Mouse (Mus musculus) E14TG2a.4 (cell line): ENCODE results near the gene Gm49342.
"Not testable (repeated sequence)": the region's sequence is repeated elsewhere in the genome, so short reads cannot be mapped to it uniquely, and the experiment has no call there.

ENCODE experiments used
- H3K27me3 ChIP-seq: 2 replicates; pipeline ENCODE4 v1.6.1; 2014; ENCODE audit warnings: low read length, control low read depth; ENCODE audit not compliant: insufficient read depth
- H3K36me3 ChIP-seq: 2 replicates; pipeline ENCODE4 v1.6.1; 2014; ENCODE audit warnings: low read length, control low read depth; ENCODE audit not compliant: insufficient read depth
- H3K4me1 ChIP-seq: replicated peaks from 2 replicates; pipeline ENCODE4 v1.6.1; 2014; ENCODE audit warnings: low read depth, low read length, control low read depth
- H3K4me3 ChIP-seq: replicated peaks from 2 replicates; pipeline ENCODE4 v1.5.1; 2014; ENCODE audit warnings: mild to moderate bottlenecking, low read length
- H3K9me3 ChIP-seq: 2 replicates; pipeline ENCODE4 v1.6.1; 2014; ENCODE audit warnings: low read length, control low read depth
- CTCF ChIP-seq: conservative IDR thresholded peaks from 2 replicates; pipeline ENCODE4 v1.5.1; 2014; ENCODE audit warnings: low read length
- NANOG ChIP-seq: IDR thresholded peaks from 2 replicates; pipeline ENCODE4 v1.6.1; 2014; ENCODE audit warnings: borderline replicate concordance, low read length, mixed read lengths
- POU5F1 ChIP-seq: IDR thresholded peaks from 2 replicates; pipeline ENCODE4 v1.6.1; 2014; ENCODE audit warnings: low read length, borderline replicate concordance

Gm49342 gene

DNA sequence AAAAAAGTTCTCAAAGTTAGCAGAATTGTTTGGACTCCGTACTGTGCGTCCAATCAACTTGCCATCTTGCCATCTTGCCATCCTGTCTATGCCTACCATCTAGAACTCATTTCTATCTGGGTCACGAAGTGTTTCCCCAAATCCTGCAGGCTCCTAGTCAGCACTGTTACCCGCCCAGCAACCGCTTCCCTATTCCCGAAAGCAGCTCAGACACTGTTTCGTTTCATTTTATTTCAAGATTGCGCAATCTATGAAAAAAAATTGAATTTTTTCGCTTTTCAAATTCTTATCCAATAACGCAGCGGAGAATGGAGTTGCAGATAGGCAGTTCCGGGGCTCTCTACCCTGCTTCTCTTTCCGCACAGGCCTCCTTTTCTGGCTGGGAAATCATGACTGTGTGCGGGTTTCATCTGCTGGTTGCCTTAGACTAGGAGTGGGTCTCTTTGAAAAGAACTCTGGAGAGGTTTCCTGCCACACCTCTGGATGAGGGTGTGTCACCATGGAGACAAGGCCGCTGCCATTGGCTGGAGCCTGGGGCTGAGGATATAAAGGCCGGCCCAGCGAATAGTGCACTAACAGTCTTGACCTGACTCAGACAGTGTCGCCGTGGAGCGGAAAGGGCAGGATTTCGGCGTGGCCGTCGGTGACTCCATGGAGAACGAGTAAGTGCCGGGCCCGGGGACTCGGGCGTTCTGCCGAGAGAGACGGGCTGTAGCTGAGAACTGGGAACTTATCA lies at the start of gene Gm49342:
Gene Gm49342 (plus strand): TSS at position 586 of the 736 bp plus-strand sequence.
- Histone ChIP-seq H3K27me3 (no peaks in the 10 kb centered on the region), H3K9me3 (no peaks in the 10 kb centered on the region), H3K4me1 (peaks cover 10% of the 10 kb centered on the region), H3K4me3 (peak within 1 kb of the TSS; percentile 79), H3K36me3 (peaks cover 3% of the 10 kb centered on the region)
- TF ChIP-seq NANOG: no peak
- no peak for TF ChIP-seq POU5F1
- no peak for TF ChIP-seq CTCF

GRCm38 (mm10) chr14:50895407-50895806 lies 48.9 kb upstream of the Gm49342 start:
- Histone ChIP-seq H3K27me3 (peaks cover 53% of the 10 kb centered on the region), H3K4me3 (no peak overlapping the region), H3K9me3 (peaks cover 4% of the 10 kb centered on the region; the same call in 1 of the 2 replicates), H3K4me1 (peaks cover 34% of the 10 kb centered on the region), H3K36me3 (no peaks in the 10 kb centered on the region)
- TF ChIP-seq NANOG (no peak), CTCF (no peak), POU5F1 (no peak)

- Histone ChIP-seq H3K36me3 (no peaks in the 10 kb centered on the region), H3K4me3 (peak overlapping the region; percentile 77), H3K9me3 (peaks cover 9% of the 10 kb centered on the region), H3K27me3 (peaks cover 53% of the 10 kb centered on the region), H3K4me1 (peaks cover 34% of the 10 kb centered on the region)
- no peak for TF ChIP-seq POU5F1
- TF ChIP-seq NANOG: no peak
- no peak for TF ChIP-seq CTCF
Measured at GRCm38 (mm10) chr14:50895985-50896746, 48.2 kb upstream of the Gm49342 start.

DNA sequence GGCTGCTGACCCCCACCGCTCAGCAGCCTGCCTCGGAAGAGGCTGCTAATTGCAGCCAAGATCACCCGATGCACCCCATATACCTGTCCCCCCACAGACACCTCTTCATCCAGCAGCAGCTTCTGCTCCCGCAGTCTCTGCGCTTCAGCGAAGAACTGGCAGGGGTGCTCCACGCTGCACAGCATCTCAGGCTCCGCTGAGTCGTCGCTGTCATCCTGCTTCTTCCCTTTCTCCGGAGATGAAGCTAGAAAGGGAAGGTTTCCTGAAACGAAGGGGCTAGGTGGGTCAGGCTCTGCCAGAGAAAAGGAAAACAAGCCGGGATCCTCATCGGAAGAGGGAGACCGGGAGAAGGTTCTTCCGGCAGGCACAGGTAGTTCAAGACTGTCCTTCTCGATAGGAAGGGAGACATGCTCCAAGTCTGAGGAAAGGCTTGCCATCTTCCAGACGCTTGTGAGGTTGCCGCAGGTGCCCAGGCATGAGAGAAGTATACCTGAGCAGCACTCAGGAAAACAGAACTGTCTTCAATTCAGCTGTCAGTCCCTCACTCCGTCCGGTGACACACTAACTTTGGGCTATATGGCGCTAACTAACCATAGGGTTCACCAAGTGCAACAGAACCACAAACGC lies 47.5 kb upstream of the Gm49342 start:
- no peaks in the 10 kb centered on the region for H3K36me3 ChIP-seq
- H3K4me1 ChIP-seq: peaks cover 34% of the 10 kb centered on the region
- TF ChIP-seq POU5F1: no peak
- TF ChIP-seq NANOG: no peak
- no peak for TF ChIP-seq CTCF
- H3K9me3 ChIP-seq: peaks cover 9% of the 10 kb centered on the region
- H3K4me3 ChIP-seq: peak overlapping the region; percentile 77
- H3K27me3 ChIP-seq: peaks cover 53% of the 10 kb centered on the region

DNA sequence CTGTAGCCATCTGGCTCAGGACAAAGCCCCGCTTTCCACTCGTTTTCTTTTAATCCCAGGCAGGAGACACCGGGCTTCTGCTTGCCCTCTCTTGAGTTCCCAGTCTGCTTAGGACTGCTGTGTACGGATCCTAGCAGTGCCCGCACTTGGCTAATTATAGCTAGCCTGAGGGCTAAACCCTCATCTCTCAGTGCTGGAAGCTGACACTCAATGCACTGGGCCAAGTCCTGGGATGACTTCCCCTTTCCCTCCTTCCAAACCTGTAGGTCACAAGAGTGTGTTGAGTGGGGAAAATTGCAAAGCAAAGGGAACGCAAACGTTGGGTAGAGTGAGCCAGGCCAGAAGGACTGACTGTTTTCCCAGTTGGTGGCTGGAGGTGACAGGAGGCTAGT lies 46.9 kb upstream of the Gm49342 start, which contains the start of gene Klhl33:
Gene Klhl33 (minus strand): TSS at position 134 of the 392 bp plus-strand sequence.
- peaks cover 30% of the 10 kb centered on the region for H3K4me1 ChIP-seq
- peak within 1 kb of the TSS; percentile 77 for H3K4me3 ChIP-seq
- H3K9me3 ChIP-seq: peaks cover 9% of the 10 kb centered on the region
- peaks cover 50% of the 10 kb centered on the region for H3K27me3 ChIP-seq
- H3K36me3 ChIP-seq: no peaks in the 10 kb centered on the region
- no peak for TF ChIP-seq NANOG
- TF ChIP-seq CTCF: no peak
- TF ChIP-seq POU5F1: no peak

- Histone ChIP-seq H3K4me1 (peaks cover 24% of the 10 kb centered on the region), H3K27me3 (peaks cover 43% of the 10 kb centered on the region)
- not testable (repeated sequence) for H3K9me3 ChIP-seq, H3K36me3 ChIP-seq, H3K4me3 ChIP-seq
Measured at GRCm38 (mm10) chr14:50897992-50898391, 46.3 kb upstream of the Gm49342 start.

- Histone ChIP-seq H3K4me1 (peaks cover 6% of the 10 kb centered on the region), H3K4me3 (peak overlapping the region; percentile 78)
Measured at GRCm38 (mm10) chr14:50903973-50904827, 40.1 kb upstream of the Gm49342 start.

DNA sequence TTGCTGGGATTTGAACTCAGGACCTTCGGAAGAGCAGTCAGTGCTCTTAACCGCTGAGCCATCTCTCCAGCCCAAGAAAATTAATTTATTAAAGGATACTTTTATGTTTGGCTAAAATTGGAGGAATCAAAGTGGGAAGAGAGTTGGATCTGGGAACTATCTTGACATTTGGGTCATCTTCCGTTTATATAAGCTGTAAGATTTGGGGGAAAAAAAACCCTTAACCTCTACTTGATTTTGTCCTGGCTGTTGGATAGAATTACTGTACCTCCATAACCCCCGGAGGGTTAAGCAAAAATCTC lies 39.5 kb upstream of the Gm49342 start:
- H3K9me3 ChIP-seq: peaks cover 9% of the 10 kb centered on the region
- TF ChIP-seq CTCF (0 out of 2 replicates have a peak, but pooled peaks have one; percentile 12), NANOG (no peak), POU5F1 (no peak)
- H3K27me3 ChIP-seq: no peaks in the 10 kb centered on the region
- H3K4me3 ChIP-seq: no peak overlapping the region
- H3K36me3 ChIP-seq: peaks cover 25% of the 10 kb centered on the region
- H3K4me1 ChIP-seq: peaks cover 8% of the 10 kb centered on the region

More at GRCm38 (mm10) chr14:50903973-50904827, 40.1 kb upstream of the Gm49342 start:
- peaks cover 24% of the 10 kb centered on the region for H3K36me3 ChIP-seq
- no peak for TF ChIP-seq POU5F1
- TF ChIP-seq CTCF: peak; percentile 26
- peaks cover 9% of the 10 kb centered on the region for H3K9me3 ChIP-seq
- no peaks in the 10 kb centered on the region for H3K27me3 ChIP-seq

- not testable (repeated sequence) for H3K4me3 ChIP-seq, H3K9me3 ChIP-seq, H3K27me3 ChIP-seq
- Histone ChIP-seq H3K36me3 (peaks cover 30% of the 10 kb centered on the region), H3K4me1 (peaks cover 13% of the 10 kb centered on the region)
Measured at GRCm38 (mm10) chr14:50905327-50905726, 39.0 kb upstream of the Gm49342 start.
